Mouse (Mus musculus): Measurements from ENCODE around the gene Anp32a. TPM values are rescaled to one million over a fixed set of nuclear protein-coding genes. Genes with fewer than 3 reads are reported as not detected.

Anp32a gene
- polyA plus RNA-seq, 1 experiment from 2014 or later = 101 TPM

DNA sequence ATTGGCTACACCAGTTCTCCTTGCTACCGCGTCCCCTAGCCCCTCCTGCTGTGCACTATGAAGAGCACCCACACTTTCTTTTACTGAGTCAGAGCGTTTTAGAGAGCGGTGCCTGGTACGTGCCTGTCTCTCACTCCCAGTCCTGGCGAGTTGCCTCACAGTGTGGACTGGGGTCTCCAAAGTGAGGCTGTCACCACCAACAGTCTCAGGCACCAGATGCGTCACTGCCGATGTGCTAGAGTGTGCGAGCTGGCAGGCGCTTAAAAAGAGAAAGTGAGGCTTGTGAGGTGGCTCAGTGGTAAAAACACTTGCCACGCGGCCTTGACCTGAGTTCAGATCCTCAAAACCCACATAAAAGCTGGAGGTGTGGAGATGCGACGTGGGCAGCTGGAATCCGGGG, 8.2 kb downstream of the Anp32a start:
- no peaks in the 10 kb centered on the region for H3K27me3 ChIP-seq (replicated peaks; ENCODE audit: insufficient read depth, low read length)
- TF ChIP-seq CTCF (IDR thresholded peaks at IDR 0.05) = no peak
- no peak for TF ChIP-seq EP300 (IDR thresholded peaks at IDR 0.05)
- H3K4me2 ChIP-seq (replicated peaks; ENCODE audit: low read depth, low read length) = peak overlapping the region; percentile 11; the same call in 1 of the 2 replicates
- no peak for DNase-seq (ENCODE audit: low spot score)
- H3K27ac ChIP-seq (ENCODE audit: low read length) = peak overlapping the region; percentile 12; the same call in 1 of the 2 replicates
- H3K4me1 ChIP-seq (ENCODE audit: insufficient read depth, low read depth, low read length) = peaks cover 25% of the 10 kb centered on the region; the same call in 1 of the 2 replicates
- ATAC-seq = no peak; the same call in 1 of the 2 replicates
- 46% methylated on average over 15 of the region's 15 CpGs for WGBS
- no peaks in the 10 kb centered on the region for H3K9me3 ChIP-seq (ENCODE audit: low read length)
- H3K9ac ChIP-seq (replicated peaks; ENCODE audit: low read depth) = no peak overlapping the region
- no peak overlapping the region for H3K4me3 ChIP-seq (ENCODE audit: low read depth, low read length)
- no peaks in the 10 kb centered on the region for H3K36me3 ChIP-seq (ENCODE audit: insufficient read depth, low read length)

DNA sequence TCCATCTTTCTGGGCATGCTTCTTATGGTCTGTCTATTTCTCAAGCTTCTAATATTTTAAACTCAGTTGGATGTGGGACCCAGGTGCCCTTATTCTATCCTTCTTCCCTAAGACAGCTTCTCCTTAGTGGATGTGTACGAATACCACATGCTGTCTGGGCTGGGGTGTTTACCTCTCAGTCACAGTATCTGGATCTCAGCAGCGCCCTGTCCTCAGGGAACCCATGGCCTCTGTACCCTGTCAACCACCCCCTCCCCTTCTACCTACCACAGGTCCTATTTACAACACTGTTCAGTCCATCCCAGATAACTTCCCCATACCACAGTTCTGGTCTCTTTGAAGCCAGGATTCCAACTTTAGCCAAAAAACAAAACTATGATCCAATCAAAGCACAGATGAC, 9.6 kb downstream of the Anp32a start:
- peaks cover 24% of the 10 kb centered on the region; the same call in 1 of the 2 replicates for H3K4me1 ChIP-seq (ENCODE audit: insufficient read depth, low read depth, low read length)
- no peak for TF ChIP-seq CTCF (IDR thresholded peaks at IDR 0.05)
- TF ChIP-seq EP300 (IDR thresholded peaks at IDR 0.05) = no peak
- H3K9me3 ChIP-seq (ENCODE audit: low read length) = no peaks in the 10 kb centered on the region
- H3K27ac ChIP-seq (ENCODE audit: low read length) = peak overlapping the region; percentile 28; the same call in 1 of the 2 replicates
- WGBS = 43% methylated on average over 2 of the region's 2 CpGs
- H3K27me3 ChIP-seq (replicated peaks; ENCODE audit: insufficient read depth, low read length) = no peaks in the 10 kb centered on the region
- no peak overlapping the region for H3K4me3 ChIP-seq (ENCODE audit: low read depth, low read length)
- H3K36me3 ChIP-seq (ENCODE audit: insufficient read depth, low read length) = no peaks in the 10 kb centered on the region
- DNase-seq (ENCODE audit: low spot score) = no peak
- H3K4me2 ChIP-seq (replicated peaks; ENCODE audit: low read depth, low read length) = no peak overlapping the region
- no peak for ATAC-seq
- H3K9ac ChIP-seq (replicated peaks; ENCODE audit: low read depth) = no peak overlapping the region

DNA sequence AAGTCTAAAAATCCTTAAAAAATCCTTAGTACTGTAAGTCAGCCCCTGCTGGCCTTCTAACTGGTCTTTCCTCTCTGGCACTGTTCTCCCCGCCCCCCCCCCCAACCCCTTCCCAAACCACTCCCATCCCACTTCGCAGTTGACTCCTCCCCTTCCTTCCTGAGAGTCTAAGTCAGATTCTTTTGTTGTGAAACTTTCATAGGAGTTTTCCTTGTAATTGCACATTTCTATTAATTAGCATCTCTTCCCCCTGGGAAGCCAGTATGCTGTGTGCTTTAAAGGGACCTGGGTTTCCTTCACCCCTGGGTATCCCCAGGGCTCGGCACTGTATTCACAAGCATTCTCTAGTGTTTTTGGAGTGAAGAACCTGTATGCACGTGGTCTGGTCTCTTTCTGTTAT, 10.1 kb downstream of the Anp32a start:
- ATAC-seq = 0 out of 2 replicates have a peak, but pooled peaks have one; percentile 20
- no peak overlapping the region for H3K9ac ChIP-seq (replicated peaks; ENCODE audit: low read depth)
- peak overlapping the region; percentile 32; the same call in 1 of the 2 replicates for H3K27ac ChIP-seq (ENCODE audit: low read length)
- H3K4me1 ChIP-seq (ENCODE audit: insufficient read depth, low read depth, low read length) = peaks cover 22% of the 10 kb centered on the region; the same call in 1 of the 2 replicates
- H3K9me3 ChIP-seq (ENCODE audit: low read length) = no peaks in the 10 kb centered on the region
- peak; percentile 74 for DNase-seq (ENCODE audit: low spot score)
- no peak overlapping the region for H3K4me3 ChIP-seq (ENCODE audit: low read depth, low read length)
- TF ChIP-seq CTCF (IDR thresholded peaks at IDR 0.05) = no peak
- no peaks in the 10 kb centered on the region for H3K27me3 ChIP-seq (replicated peaks; ENCODE audit: insufficient read depth, low read length)
- no peak overlapping the region for H3K4me2 ChIP-seq (replicated peaks; ENCODE audit: low read depth, low read length)
- no peaks in the 10 kb centered on the region for H3K36me3 ChIP-seq (ENCODE audit: insufficient read depth, low read length)
- WGBS = 14% methylated on average over 3 of the region's 4 CpGs

DNA sequence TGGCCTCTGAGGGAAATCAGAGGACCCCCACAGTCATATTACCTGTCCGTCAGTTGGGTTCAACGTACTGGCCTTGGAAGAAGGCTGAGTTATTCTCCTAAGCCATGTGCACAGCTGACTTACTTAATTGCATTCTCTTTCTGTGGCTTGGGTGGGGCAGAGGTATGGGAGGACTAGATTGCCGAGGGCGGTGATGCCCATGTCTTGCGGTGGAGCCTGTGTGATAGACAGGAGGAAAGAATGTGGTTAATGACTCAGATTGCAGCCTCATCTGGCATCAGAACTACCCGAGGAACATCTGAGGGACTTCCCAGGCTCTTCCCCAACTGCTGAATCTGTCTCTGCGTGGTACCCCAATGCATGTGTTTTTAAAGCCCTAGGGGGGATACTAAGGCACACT, 12.7 kb downstream of the Anp32a start:
- peaks cover 22% of the 10 kb centered on the region; the same call in 1 of the 2 replicates for H3K4me1 ChIP-seq (ENCODE audit: insufficient read depth, low read depth, low read length)
- H3K4me2 ChIP-seq (replicated peaks; ENCODE audit: low read depth, low read length) = no peak overlapping the region
- ATAC-seq = no peak
- no peak overlapping the region for H3K9ac ChIP-seq (replicated peaks; ENCODE audit: low read depth)
- no peaks in the 10 kb centered on the region for H3K36me3 ChIP-seq (ENCODE audit: insufficient read depth, low read length)
- H3K27me3 ChIP-seq (replicated peaks; ENCODE audit: insufficient read depth, low read length) = no peaks in the 10 kb centered on the region
- no peak for DNase-seq (ENCODE audit: low spot score)
- no peak overlapping the region for H3K4me3 ChIP-seq (ENCODE audit: low read depth, low read length)
- TF ChIP-seq CTCF (IDR thresholded peaks at IDR 0.05) (no peak), EP300 (IDR thresholded peaks at IDR 0.05) (no peak)
- H3K9me3 ChIP-seq (ENCODE audit: low read length) = no peaks in the 10 kb centered on the region
- WGBS = 69% methylated on average over 7 of the region's 7 CpGs
- no peak overlapping the region for H3K27ac ChIP-seq (ENCODE audit: low read length)

DNA sequence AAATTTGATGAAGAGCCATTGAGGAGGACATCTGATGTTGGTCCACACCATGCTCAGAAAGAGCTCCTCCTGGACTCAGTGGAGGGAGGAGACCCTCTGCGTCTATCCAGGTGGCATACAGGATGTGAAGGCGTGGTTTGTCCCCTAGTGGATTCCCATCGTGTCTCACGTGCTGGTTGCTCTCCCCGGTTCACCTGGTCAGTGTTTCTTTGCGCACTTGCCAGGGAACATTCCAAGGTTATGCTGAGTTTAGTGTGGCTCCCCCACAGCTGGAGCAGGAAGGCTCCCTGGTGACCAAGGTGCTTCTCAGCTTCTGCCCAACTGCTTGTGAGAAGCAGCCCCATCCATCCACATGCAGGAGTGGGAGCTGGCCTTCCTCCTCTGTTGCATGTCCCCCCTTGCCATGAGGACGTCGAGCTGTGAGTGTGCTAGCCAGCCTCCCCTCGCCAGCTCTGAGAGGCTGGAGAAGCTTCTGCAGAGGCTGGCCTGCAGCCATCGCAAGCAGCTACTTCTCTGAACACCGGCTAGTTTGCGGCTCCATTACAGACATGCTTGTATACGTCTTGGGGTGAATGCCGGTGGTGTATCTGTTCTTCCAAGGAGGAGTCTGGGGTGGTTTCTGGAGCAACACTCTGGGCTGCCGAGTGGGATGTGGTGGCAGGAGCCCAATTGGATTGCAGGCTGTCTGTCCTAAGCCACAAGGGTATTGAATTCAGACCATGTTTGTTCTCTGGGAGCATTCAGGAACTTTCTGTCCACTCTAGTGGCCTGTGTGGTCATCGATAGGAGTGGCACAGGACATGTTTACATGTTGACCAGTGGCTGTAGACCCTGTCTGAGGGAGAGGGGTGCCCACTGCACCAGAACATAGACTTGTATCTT, 14.0 kb downstream of the Anp32a start:
- H3K4me1 ChIP-seq (ENCODE audit: insufficient read depth, low read depth, low read length) = peaks cover 19% of the 10 kb centered on the region; the same call in 1 of the 2 replicates
- H3K4me3 ChIP-seq (ENCODE audit: low read depth, low read length) = no peak overlapping the region
- DNase-seq (ENCODE audit: low spot score) (no peak), ATAC-seq (no peak)
- no peak overlapping the region for H3K4me2 ChIP-seq (replicated peaks; ENCODE audit: low read depth, low read length)
- TF ChIP-seq EP300 (IDR thresholded peaks at IDR 0.05) = no peak
- no peak for TF ChIP-seq CTCF (IDR thresholded peaks at IDR 0.05)
- no peaks in the 10 kb centered on the region for H3K36me3 ChIP-seq (ENCODE audit: insufficient read depth, low read length)
- H3K9ac ChIP-seq (replicated peaks; ENCODE audit: low read depth) = no peak overlapping the region
- H3K9me3 ChIP-seq (ENCODE audit: low read length) = no peaks in the 10 kb centered on the region
- H3K27ac ChIP-seq (ENCODE audit: low read length) = no peak overlapping the region
- H3K27me3 ChIP-seq (replicated peaks; ENCODE audit: insufficient read depth, low read length) = no peaks in the 10 kb centered on the region
- 48% methylated on average over 16 of the region's 16 CpGs for WGBS

DNA sequence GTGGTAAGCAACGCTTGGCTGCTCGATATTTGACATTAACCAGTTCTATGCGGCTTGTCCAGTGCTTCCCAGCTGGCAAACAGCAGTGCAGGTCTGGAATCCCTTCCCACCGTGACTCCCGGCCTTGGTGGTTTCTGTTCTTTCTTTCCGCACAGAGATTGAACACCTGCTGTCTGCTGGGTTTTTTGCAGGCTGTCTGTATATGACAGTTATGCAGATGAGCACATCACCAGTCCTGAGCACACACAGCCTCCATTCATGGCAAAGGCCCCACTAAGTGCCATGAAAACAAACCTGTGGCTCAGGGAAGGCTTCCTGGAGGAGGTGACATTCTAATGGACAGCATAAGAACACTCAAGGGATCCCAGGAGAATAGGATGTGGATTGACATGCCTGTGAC, 14.7 kb downstream of the Anp32a start:
- Histone ChIP-seq H3K4me2 (replicated peaks; ENCODE audit: low read depth, low read length) (no peak overlapping the region), H3K27me3 (replicated peaks; ENCODE audit: insufficient read depth, low read length) (no peaks in the 10 kb centered on the region), H3K36me3 (ENCODE audit: insufficient read depth, low read length) (no peaks in the 10 kb centered on the region), H3K27ac (ENCODE audit: low read length) (no peak overlapping the region), H3K4me3 (ENCODE audit: low read depth, low read length) (no peak overlapping the region), H3K9me3 (ENCODE audit: low read length) (no peaks in the 10 kb centered on the region), H3K4me1 (ENCODE audit: insufficient read depth, low read depth, low read length) (peaks cover 22% of the 10 kb centered on the region; the same call in 1 of the 2 replicates), H3K9ac (replicated peaks; ENCODE audit: low read depth) (no peak overlapping the region)
- DNase-seq (ENCODE audit: low spot score) (no peak), ATAC-seq (no peak)
- 82% methylated on average over 6 of the region's 6 CpGs for WGBS
- TF ChIP-seq CTCF (IDR thresholded peaks at IDR 0.05) (no peak), EP300 (IDR thresholded peaks at IDR 0.05) (no peak)

All from lung, postnatal 0 days (tissue).